Mouse (Mus musculus): ENCODE results near the gene Cand2.

DNA sequence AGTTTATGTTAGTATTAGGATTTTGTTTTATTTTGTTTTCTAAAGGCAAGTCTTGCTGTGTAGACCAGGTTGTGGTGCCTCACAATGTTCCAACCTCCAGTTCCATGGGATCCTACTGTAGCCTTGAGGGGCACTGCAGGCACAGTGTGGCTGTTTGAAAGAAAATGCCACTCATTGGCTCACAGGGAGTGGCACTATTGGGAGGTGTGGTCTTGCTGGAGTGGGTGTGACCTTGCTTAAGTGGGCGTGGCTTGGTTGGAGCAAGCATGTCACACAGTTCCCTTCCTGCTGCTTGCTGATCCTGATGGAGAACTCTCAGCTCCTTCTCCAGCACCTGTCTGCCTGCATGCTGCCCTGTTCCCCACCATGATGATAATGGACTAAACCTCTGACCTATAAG lies 30.8 kb upstream of the Cand2 start:
- TF ChIP-seq EP300 (IDR thresholded peaks at IDR 0.05; ENCODE audit: insufficient read depth, low read depth, low read length): no peak
- TF ChIP-seq CTCF (IDR thresholded peaks at IDR 0.05): no peak
- no peak for TF ChIP-seq POLR2A (IDR thresholded peaks at IDR 0.05; ENCODE audit: insufficient read depth, low read depth, low read length)
